Mouse (Mus musculus) ES-E14 (cell line): ENCODE data around the gene Rps3.

Experiments
- MAFK ChIP-seq: IDR thresholded peaks from 2 replicates; pipeline ENCODE4 v1.6.1; 2014; ENCODE audit warnings: mild to moderate bottlenecking, low read depth, low read length, inconsistent platforms; ENCODE audit not compliant: insufficient read depth
- ZC3H11A ChIP-seq: IDR thresholded peaks from 2 replicates; pipeline ENCODE4 v1.6.1; 2012; ENCODE audit warnings: low read depth, mild to moderate bottlenecking, inconsistent platforms, low read length, borderline replicate concordance
- ZNF384 ChIP-seq: IDR thresholded peaks from 2 replicates; pipeline ENCODE4 v1.6.1; 2012; ENCODE audit warnings: low read depth, low read length, inconsistent platforms

- no peak for TF ChIP-seq ZC3H11A
- TF ChIP-seq ZNF384 = no peak
- no peak for TF ChIP-seq MAFK
These were observed 20.4 kb downstream of the Rps3 start for GRCm38 (mm10) chr7:99463120-99463519.
